Mouse (Mus musculus) testis, adult 2 months (tissue): ENCODE measurements at regions not wholly inside any gene's neighbourhood (a gene's known extent, or its start where the extent isn't known, plus 50 kb on each side); places are given as distances from the start of the nearest gene placed in this dataset.

Experiments used
- H3K27ac ChIP-seq: fragments of 200-500 bp; 2 replicates; pipeline ENCODE4 v1.5.1; 2012; ENCODE audit warnings: low read depth, low read length; ENCODE audit not compliant: control insufficient read depth, insufficient read depth
- H3K27me3 ChIP-seq: fragments of 200-500 bp; 2 replicates; pipeline ENCODE4 v1.6.1; 2012; ENCODE audit warnings: mild to moderate bottlenecking, low read length, moderate library complexity; ENCODE audit not compliant: control insufficient read depth, insufficient read depth
- H3K36me3 ChIP-seq: fragments of 200-500 bp; 2 replicates; pipeline ENCODE4 v1.6.1; 2012; ENCODE audit warnings: mild to moderate bottlenecking, low read length; ENCODE audit not compliant: control insufficient read depth, insufficient read depth
- H3K4me1 ChIP-seq: fragments of 200-500 bp; 2 replicates; pipeline ENCODE4 v1.6.1; 2012; ENCODE audit warnings: low read length; ENCODE audit not compliant: control insufficient read depth, insufficient read depth
- H3K4me3 ChIP-seq: fragments of 200-500 bp; 2 replicates; pipeline ENCODE4 v1.5.1; 2012; ENCODE audit warnings: low read depth, mild to moderate bottlenecking, low read length, moderate library complexity, mixed read lengths; ENCODE audit not compliant: control insufficient read depth
- CTCF ChIP-seq: fragments of 200-500 bp; IDR thresholded peaks from 2 replicates; pipeline ENCODE4 v1.5.1; 2012; ENCODE audit warnings: low read depth, mild to moderate bottlenecking, inconsistent platforms, low read length, moderate library complexity; ENCODE audit not compliant: control insufficient read depth, insufficient read depth, insufficient replicate concordance
- POLR2A ChIP-seq: fragments of 200-500 bp; IDR thresholded peaks from 2 replicates; pipeline ENCODE4 v1.6.1; 2012; ENCODE audit warnings: low read depth, mild to moderate bottlenecking, inconsistent platforms, low read length, moderate library complexity; ENCODE audit not compliant: control insufficient read depth

DNA sequence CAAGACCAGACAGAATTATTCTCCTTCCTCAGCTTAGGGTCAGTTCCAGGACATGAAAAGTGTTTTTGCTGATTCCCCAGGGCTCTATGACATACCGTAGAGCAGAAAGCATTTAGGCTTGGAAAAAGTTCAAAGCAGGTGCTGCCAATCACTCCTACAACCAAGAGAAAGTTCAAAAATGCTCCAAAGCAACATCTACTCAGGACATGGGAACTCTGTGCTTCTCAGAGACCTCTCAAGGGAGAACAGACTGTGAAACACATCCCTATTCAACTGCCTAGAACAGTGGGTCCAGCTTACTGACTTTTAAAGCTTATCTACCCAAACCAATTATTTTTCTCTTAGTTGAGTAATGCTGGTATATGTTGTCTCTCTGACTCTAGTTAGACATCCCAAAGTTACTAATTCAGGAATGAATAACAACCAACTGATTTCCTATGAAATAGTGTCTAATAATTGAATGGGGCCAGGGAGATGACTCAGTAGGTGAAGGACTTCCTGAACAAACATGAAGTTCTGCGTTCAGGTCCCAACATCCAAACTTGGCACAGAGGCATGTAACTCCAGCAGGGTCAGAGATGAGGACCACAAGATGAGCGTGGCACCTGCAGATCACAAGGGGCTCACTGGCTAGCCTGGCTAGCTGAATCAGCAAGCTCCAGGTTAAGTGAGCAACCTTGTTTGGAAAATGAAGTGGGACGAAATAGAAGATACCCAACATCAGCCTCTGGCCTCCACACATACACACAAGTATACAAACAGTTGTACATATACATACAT, 228.7 kb upstream of the Hnrnpa3 start:
- Histone ChIP-seq H3K4me3 (no peak overlapping the region), H3K27me3 (no peaks in the 10 kb centered on the region), H3K27ac (no peak overlapping the region), H3K4me1 (no peaks in the 10 kb centered on the region; the same call in 1 of the 2 replicates), H3K36me3 (no peaks in the 10 kb centered on the region)
- TF ChIP-seq POLR2A (no peak), CTCF (no peak)

DNA sequence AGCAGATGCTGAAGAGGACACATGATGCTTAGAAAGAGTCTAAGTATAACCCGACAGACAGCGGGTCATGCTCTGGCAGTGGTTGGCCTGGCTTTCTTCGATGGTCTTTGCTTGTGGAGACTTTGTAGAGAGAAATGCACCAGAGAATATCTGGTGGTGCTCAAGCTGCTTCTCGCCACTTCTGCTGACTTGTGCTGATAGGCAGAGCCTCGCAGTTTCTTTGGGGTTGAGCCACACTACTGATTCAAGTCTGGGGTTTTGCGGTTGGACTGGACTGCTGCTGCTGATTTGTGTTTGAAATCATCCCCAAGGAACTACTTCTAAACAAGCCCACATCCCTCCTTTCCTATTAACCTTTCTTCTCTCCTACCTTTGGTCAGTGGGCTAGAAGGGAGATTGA, 227.1 kb upstream of the Hnrnpa3 start:
- Histone ChIP-seq H3K36me3 (no peaks in the 10 kb centered on the region), H3K27me3 (no peaks in the 10 kb centered on the region), H3K4me3 (no peak overlapping the region), H3K4me1 (no peaks in the 10 kb centered on the region; the same call in 1 of the 2 replicates), H3K27ac (no peak overlapping the region)
- no peak for TF ChIP-seq POLR2A
- no peak for TF ChIP-seq CTCF

DNA sequence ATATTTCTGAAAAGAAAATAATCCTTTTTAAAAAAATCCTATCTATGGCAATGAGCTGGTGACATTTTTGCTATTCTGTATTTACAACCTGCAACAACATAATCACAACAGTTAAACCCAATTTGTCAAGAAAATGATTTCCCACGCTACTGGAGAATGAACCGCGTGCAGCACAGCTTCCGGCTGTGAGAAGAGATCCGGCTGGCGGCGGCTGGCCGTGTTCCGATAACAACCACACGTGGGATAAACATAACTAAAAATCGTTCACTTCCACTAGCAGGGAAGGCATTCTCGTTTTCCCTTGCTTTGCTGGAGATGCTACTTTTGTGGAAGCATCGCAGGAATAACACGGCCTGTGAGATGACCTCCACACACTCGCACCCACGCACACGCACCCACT, 224.5 kb upstream of the Hnrnpa3 start:
- no peaks in the 10 kb centered on the region for H3K27me3 ChIP-seq
- H3K36me3 ChIP-seq: no peaks in the 10 kb centered on the region
- no peaks in the 10 kb centered on the region; the same call in 1 of the 2 replicates for H3K4me1 ChIP-seq
- TF ChIP-seq POLR2A (no peak), CTCF (no peak)
- H3K4me3 ChIP-seq: peak overlapping the region; percentile 20
- H3K27ac ChIP-seq: no peak overlapping the region

DNA sequence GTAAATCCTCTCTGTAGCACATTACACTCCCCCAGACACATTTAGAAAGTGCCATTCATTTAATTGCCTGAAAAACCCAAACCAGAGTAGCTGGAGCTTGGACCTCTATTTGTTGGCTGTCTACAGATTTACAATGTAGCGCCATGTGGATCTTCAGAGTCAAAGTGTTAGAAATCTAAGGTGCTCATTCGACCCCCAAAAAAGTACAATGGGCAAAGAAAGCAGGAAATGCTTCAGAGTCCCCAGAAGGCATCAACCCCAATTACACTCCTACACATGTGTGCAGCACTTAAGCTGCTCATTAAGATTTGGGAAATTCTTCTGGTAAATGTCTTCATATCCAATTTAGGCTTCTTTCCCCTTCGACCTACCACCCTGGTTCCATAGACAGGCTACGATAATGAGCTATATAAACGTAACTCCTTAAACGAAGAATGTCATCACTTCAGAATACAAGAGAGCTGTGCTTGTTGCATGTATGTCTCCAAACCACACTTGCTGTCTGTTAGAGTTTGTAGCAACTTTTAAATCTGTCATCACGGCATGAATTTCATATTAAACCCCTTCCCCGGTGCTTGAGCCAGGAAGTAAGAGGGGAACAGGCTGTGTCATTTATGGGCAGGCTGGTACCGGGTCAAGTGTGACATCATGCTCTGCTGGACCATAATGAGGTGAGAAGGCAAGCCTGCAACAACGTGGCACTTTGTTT, 219.4 kb upstream of the Hnrnpa3 start:
- no peak overlapping the region for H3K4me3 ChIP-seq
- no peaks in the 10 kb centered on the region for H3K27me3 ChIP-seq
- no peaks in the 10 kb centered on the region for H3K36me3 ChIP-seq
- TF ChIP-seq CTCF (no peak), POLR2A (no peak)
- no peaks in the 10 kb centered on the region; the same call in 1 of the 2 replicates for H3K4me1 ChIP-seq
- H3K27ac ChIP-seq: no peak overlapping the region

DNA sequence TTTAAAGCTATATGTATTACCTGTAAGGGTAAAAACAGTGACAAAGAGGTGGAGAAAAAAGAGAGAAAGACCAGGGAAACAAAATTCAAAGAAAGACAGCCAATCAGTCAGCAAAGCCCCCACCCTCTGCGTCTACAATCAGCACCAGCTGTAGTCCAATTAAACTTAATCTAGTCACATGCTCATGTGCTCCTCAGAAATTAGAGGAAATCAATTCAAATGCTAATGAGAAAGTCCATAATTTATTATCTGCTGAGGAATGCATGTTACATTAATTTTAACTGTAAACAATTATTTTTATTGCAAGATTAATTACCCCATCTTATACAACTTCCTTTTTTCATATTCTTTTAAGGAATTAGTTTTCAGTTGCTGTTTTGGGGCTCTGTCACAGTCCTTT, 216.4 kb upstream of the Hnrnpa3 start:
- Histone ChIP-seq H3K4me1 (no peaks in the 10 kb centered on the region), H3K27ac (no peak overlapping the region), H3K36me3 (no peaks in the 10 kb centered on the region), H3K4me3 (no peak overlapping the region), H3K27me3 (no peaks in the 10 kb centered on the region)
- TF ChIP-seq CTCF: no peak
- no peak for TF ChIP-seq POLR2A

DNA sequence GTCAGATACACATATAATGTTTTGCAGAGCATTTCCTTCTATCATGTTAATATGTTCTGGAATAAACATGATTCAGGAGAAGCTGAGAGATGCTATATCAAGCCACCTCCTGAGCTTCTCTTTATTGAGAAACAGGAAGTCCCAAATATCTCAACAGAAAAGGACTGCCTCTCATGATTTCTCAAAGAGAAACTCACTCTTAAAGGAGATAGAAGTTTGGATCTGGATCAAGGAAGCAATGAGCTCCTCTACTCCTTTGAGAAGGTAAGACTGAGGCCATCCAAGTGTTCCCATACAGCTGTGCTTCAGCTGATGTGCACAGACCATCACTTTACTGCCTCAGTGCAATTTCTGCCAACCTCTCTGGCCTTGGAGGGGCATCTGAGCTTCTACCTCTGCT, 213.9 kb upstream of the Hnrnpa3 start:
- no peaks in the 10 kb centered on the region for H3K36me3 ChIP-seq
- no peaks in the 10 kb centered on the region for H3K27me3 ChIP-seq
- no peak overlapping the region for H3K4me3 ChIP-seq
- no peaks in the 10 kb centered on the region for H3K4me1 ChIP-seq
- TF ChIP-seq CTCF: no peak
- TF ChIP-seq POLR2A: no peak
- no peak overlapping the region for H3K27ac ChIP-seq

DNA sequence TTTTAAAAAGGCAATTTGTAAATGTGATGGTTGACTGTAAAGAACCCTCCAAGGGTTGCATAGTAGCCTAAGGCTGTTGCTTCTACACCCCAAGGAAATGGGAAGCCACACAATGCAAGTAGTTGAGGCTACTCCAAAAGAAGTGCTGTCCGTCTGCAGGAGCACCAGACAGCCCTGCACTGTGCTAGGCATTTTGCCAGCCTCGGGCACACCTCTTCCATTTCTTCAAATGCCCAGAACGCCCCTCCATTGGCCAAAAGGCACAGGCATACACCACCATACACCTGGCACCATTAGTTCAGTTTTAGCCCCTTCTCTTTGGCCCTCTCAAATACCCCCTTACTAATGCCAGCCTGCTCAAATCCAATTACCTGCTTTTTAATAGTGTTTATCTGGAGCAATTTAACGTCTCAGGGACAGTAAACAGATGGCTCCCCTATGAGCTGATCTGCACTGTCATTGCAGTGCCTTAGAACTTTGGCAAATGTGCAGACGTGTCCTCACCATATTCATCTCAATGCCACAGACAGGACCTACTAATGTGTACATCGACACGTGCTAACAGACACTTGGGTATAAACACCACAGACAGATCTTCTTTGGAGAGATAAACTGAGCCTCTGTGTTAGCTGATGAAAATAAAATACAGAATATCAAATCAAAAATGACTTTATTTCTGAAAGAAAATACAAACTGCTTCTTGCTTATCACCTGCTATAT, 211.9 kb upstream of the Hnrnpa3 start:
- no peaks in the 10 kb centered on the region for H3K27me3 ChIP-seq
- no peak overlapping the region for H3K4me3 ChIP-seq
- TF ChIP-seq POLR2A (no peak), CTCF (no peak)
- no peaks in the 10 kb centered on the region for H3K36me3 ChIP-seq
- H3K4me1 ChIP-seq: no peaks in the 10 kb centered on the region
- H3K27ac ChIP-seq: no peak overlapping the region
